Mouse (Mus musculus) stomach, embryonic 14.5 days (tissue): ENCODE measurements at regions not wholly inside any gene's neighbourhood (a gene's known extent, or its start where the extent isn't known, plus 50 kb on each side); places are given as distances from the start of the nearest gene placed in this dataset.

Source experiments
- ATAC-seq: fragments of 200-750 bp; cut with Nextera tagmentation; 2 replicates; pipeline ENCODE4 v1.8.0; 2017; ENCODE audit warnings: low read depth, moderate TSS enrichment; ENCODE audit not compliant: insufficient number of reproducible peaks, insufficient read depth, low FRiP score
- H3K27ac ChIP-seq: fragments of 300-500 bp; sonication (generic); 2 replicates; pipeline ENCODE4 v1.5.1; 2014; ENCODE audit warnings: mild to moderate bottlenecking, low read length, moderate library complexity, mixed read lengths
- H3K27me3 ChIP-seq: fragments of 300-500 bp; sonication (generic); 2 replicates; pipeline ENCODE4 v1.6.1; 2014; ENCODE audit warnings: low read length, control low read depth, mixed read lengths; ENCODE audit not compliant: control insufficient read depth, insufficient read depth
- H3K36me3 ChIP-seq: fragments of 300-500 bp; sonication (generic); 2 replicates; pipeline ENCODE4 v1.6.1; 2014; ENCODE audit warnings: mild to moderate bottlenecking, control low read depth, low read length, moderate library complexity, mixed read lengths; ENCODE audit not compliant: control insufficient read depth, insufficient read depth
- H3K4me1 ChIP-seq: fragments of 300-500 bp; sonication (generic); 2 replicates; pipeline ENCODE4 v1.6.1; 2014; ENCODE audit warnings: low read length, control low read depth, mixed read lengths; ENCODE audit not compliant: control insufficient read depth, insufficient read depth
- H3K4me2 ChIP-seq: fragments of 300-500 bp; sonication (generic); replicated peaks from 2 replicates; pipeline ENCODE4 v1.6.1; 2014; ENCODE audit warnings: low read depth, low read length, control low read depth
- H3K4me3 ChIP-seq: fragments of 300-500 bp; sonication (generic); 2 replicates; pipeline ENCODE4 v1.5.1; 2014; ENCODE audit warnings: low read depth, low read length, control low read depth
- H3K9ac ChIP-seq: fragments of 300-500 bp; sonication (generic); replicated peaks from 2 replicates; pipeline ENCODE4 v1.6.1; 2014; ENCODE audit warnings: low read depth, mild to moderate bottlenecking, control low read depth, low read length, moderate library complexity, mixed read lengths
- H3K9me3 ChIP-seq: fragments of 300-500 bp; sonication (generic); 2 replicates; pipeline ENCODE4 v1.6.1; 2016; ENCODE audit warnings: low read depth, low read length, control low read depth; ENCODE audit not compliant: control insufficient read depth
- WGBS: fragments of 180-500 bp; shearing (Covaris S2); extraction: QIAGEN DNeasy Blood & Tissue Kit; methylation state at CpG from one replicate; pipeline ENCODE4 v1.1.7; 2014; 5-methylcytosine and 5-hydroxymethylcytosine counted together

DNA sequence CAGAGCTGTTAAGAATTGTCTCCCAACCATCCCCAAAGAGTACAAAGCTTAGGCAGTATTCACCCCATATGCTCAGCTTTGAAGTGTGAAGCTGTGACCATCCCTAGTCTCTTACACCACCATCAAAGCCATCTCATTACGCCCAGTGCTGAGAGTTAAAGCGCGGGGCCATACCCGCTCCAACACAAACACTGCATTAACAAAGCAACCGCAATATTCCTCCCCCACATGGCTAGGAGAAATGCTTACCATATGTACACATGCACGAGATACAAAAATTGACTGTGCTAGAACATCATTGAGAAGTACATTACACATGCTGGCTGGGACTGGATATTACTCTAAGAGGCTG is 75.5 kb upstream of the 1700066M21Rik start:
- Histone ChIP-seq H3K9me3 (no peaks in the 10 kb centered on the region), H3K4me1 (no peaks in the 10 kb centered on the region), H3K27ac (no peak overlapping the region), H3K27me3 (no peaks in the 10 kb centered on the region), H3K36me3 (no peaks in the 10 kb centered on the region), H3K9ac (no peak overlapping the region), H3K4me2 (no peak overlapping the region), H3K4me3 (no peak overlapping the region)
- WGBS: 65% methylated on average over 6 of the region's 6 CpGs
- ATAC-seq: no peak

DNA sequence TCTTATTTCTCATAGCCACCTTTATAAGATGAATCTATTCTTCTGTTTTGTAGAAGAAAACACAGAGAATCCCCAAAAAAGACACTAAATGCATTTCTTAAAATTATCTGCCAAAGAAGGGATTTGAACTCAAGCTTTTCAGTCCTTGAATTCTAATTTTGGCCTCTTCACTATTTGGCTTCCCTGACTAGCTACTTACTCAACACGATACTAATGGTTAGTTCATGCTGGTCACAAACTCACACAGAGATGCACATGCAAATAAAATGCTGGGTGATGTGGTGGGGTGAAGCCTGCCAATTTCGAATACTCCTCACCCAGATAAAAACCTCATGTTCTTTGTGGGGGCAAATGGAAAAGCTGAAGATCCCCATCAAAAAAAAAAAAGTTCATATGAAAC is 72.7 kb upstream of the 1700066M21Rik start:
- no peak overlapping the region for H3K27ac ChIP-seq
- H3K9ac ChIP-seq: no peak overlapping the region
- H3K36me3 ChIP-seq: no peaks in the 10 kb centered on the region
- no peak overlapping the region for H3K4me2 ChIP-seq
- H3K27me3 ChIP-seq: no peaks in the 10 kb centered on the region
- no peak for ATAC-seq
- H3K9me3 ChIP-seq: no peaks in the 10 kb centered on the region
- no peaks in the 10 kb centered on the region for H3K4me1 ChIP-seq
- WGBS: 89% methylated on average over 2 of the region's 2 CpGs
- H3K4me3 ChIP-seq: no peak overlapping the region

DNA sequence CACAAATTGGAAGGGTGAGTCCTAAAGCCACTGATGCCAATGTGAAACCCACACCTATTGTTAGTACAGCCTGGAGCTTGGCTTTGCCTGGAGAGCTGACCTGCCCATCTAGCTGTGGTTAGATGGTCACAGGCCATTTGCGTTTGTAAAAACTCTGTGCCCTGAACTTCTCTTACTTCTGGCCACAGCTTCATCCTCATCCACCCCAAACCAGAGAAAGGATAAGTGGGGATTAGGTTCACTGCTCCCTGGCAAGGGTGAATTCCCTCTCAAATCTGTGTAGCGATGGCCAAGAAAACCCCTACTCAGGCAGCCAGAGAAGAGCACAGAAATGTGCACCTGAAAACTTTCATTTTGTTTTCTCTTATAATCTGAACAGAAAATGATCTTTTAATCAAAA is 54.9 kb upstream of the 1700066M21Rik start:
- H3K4me2 ChIP-seq: no peak overlapping the region
- WGBS: 91% methylated on average over 2 of the region's 2 CpGs
- no peaks in the 10 kb centered on the region for H3K27me3 ChIP-seq
- no peak overlapping the region for H3K4me3 ChIP-seq
- H3K36me3 ChIP-seq: no peaks in the 10 kb centered on the region
- no peaks in the 10 kb centered on the region for H3K4me1 ChIP-seq
- no peak for ATAC-seq
- no peak overlapping the region for H3K27ac ChIP-seq
- H3K9me3 ChIP-seq: no peaks in the 10 kb centered on the region
- H3K9ac ChIP-seq: no peak overlapping the region

DNA sequence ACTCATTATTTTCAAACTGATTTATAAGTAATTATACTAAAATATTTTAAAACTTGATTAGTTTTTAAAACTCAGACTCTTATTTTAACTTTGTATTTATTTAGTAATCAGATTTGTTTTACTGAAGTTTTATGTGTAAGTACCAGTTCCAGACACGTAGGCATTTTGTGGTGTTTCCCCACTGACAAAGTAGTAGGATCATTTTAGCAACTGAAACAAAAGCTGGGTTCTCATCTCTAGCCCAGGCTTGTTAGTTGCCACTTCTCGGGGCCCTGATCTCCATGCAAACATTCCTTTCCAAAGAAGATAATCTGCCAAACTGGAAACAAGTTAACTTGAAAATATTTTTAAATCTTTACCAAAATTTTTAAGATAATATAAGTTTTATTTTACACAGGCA is 54.3 kb upstream of the 1700066M21Rik start:
- Histone ChIP-seq H3K4me2 (no peak overlapping the region), H3K36me3 (no peaks in the 10 kb centered on the region), H3K9ac (no peak overlapping the region), H3K27me3 (no peaks in the 10 kb centered on the region), H3K27ac (no peak overlapping the region), H3K4me1 (no peaks in the 10 kb centered on the region), H3K4me3 (no peak overlapping the region), H3K9me3 (no peaks in the 10 kb centered on the region)
- WGBS: 76% methylated on average over 2 of the region's 2 CpGs
- ATAC-seq: no peak

DNA sequence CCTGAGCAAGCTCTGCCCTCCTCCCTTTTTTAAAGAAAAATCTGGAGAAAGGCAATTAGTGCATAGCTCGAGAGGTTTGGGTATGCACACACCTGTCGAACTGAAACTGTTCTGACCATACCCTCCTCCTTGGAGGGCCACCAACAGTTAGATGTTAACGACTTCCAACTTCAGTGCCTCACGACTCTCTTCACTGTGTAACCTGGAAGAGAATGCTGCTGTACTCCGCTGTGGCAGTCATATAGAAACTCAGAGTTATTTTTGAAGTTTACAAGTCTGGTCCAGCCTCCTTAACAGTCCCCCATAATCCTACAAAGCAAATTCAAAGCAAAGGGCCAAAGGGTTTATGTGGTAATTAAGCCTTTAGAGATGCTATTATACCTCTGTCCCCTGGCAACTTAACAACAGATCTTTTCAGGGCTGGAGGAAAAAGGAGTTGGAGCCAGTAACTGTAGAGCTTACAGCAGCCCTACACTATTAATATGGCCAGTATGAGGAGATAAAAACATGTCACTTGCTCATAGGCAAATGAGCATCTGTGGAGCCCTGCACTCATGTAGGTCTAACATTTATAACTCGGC is 51.7 kb upstream of the 1700066M21Rik start:
- ATAC-seq: no peak
- no peaks in the 10 kb centered on the region for H3K27me3 ChIP-seq
- H3K4me3 ChIP-seq: no peak overlapping the region
- no peaks in the 10 kb centered on the region for H3K36me3 ChIP-seq
- H3K4me2 ChIP-seq: no peak overlapping the region
- H3K27ac ChIP-seq: no peak overlapping the region
- 74% methylated on average over 6 of the region's 6 CpGs for WGBS
- no peaks in the 10 kb centered on the region for H3K9me3 ChIP-seq
- no peaks in the 10 kb centered on the region for H3K4me1 ChIP-seq
- no peak overlapping the region for H3K9ac ChIP-seq
